Mouse (Mus musculus): ENCODE measurements around the gene Sfxn5.

- TF ChIP-seq ZMIZ1 (IDR thresholded peaks at IDR 0.05; ENCODE audit: low read depth, low read length) (no peak), CTCF (IDR thresholded peaks at IDR 0.05 in 2 of 3, conservative IDR thresholded peaks at IDR 0.05 in 1 of 3; ENCODE audit: control insufficient read depth in 1 of 3, insufficient read depth in 1 of 3, low read depth in 2 of 3, low read length in 3 of 3, poor library complexity in 1 of 3, severe bottlenecking in 1 of 3) (no peak), POLR2A (IDR thresholded peaks at IDR 0.05; ENCODE audit: control insufficient read depth in 1 of 2, insufficient read depth in 1 of 2, low read depth in 1 of 2, low read length in 2 of 2, poor library complexity in 1 of 2) (no peak; a peak in 1 of 4 replicates), BHLHE40 (IDR thresholded peaks at IDR 0.05; ENCODE audit: borderline replicate concordance, low read depth, low read length) (no peak), TCF12 (IDR thresholded peaks at IDR 0.05; ENCODE audit: low read depth, low read length) (no peak), UBTF (IDR thresholded peaks at IDR 0.05; ENCODE audit: borderline replicate concordance, insufficient read depth, low read depth, low read length) (no peak; the same call in 1 of the 2 replicates), E2F4 (IDR thresholded peaks at IDR 0.05; ENCODE audit: borderline replicate concordance, low read depth, low read length) (no peak), USF2 (IDR thresholded peaks at IDR 0.05; ENCODE audit: borderline replicate concordance in 1 of 2, insufficient read depth in 1 of 2, low read depth in 1 of 2, low read length in 2 of 2) (no peak), MAX (IDR thresholded peaks at IDR 0.05; ENCODE audit: low read length) (no peak), GATA1 (IDR thresholded peaks at IDR 0.05; ENCODE audit: low read depth, low read length) (no peak)
Measured at GRCm38 (mm10) chr6:85373951-85374733, 40.9 kb upstream of the Sfxn5 start, which contains the start of gene Rab11fip5.
